Mouse (Mus musculus) forebrain, postnatal 0 days (tissue): ENCODE data around the gene Ddx39. TPM values are rescaled to one million over a fixed set of nuclear protein-coding genes. Genes with fewer than 3 reads are reported as not detected.

Experiments used
- ATAC-seq: fragments of 200-750 bp; cut with Nextera tagmentation; 2 replicates; pipeline ENCODE4 v1.8.0; 2017; ENCODE audit warnings: mild to moderate bottlenecking, moderate library complexity
- DNase-seq: peaks from one replicate; pipeline ENCODE4 v3.0.0-alpha.2; 2015
- H3K27ac ChIP-seq: fragments of 300-500 bp; sonication (generic); 2 replicates; pipeline ENCODE4 v1.5.1; 2014; ENCODE audit warnings: low read depth, mild to moderate bottlenecking, antibody characterized with exemption, low read length, moderate library complexity, mixed read lengths
- H3K27me3 ChIP-seq: fragments of 300-500 bp; sonication (generic); 2 replicates; pipeline ENCODE4 v1.6.1; 2014; ENCODE audit warnings: mild to moderate bottlenecking, low read length, mixed read lengths; ENCODE audit not compliant: insufficient read depth
- H3K36me3 ChIP-seq: fragments of 300-500 bp; sonication (generic); 2 replicates; pipeline ENCODE4 v1.6.1; 2014; ENCODE audit warnings: mild to moderate bottlenecking, moderate library complexity; ENCODE audit not compliant: insufficient read depth
- H3K4me1 ChIP-seq: fragments of 300-500 bp; sonication (generic); 2 replicates; pipeline ENCODE4 v1.6.1; 2014; ENCODE audit warnings: antibody characterized with exemption; ENCODE audit not compliant: insufficient read depth
- H3K4me2 ChIP-seq: fragments of 300-500 bp; sonication (generic); 2 replicates; pipeline ENCODE4 v1.6.1; 2014; ENCODE audit warnings: low read depth, mild to moderate bottlenecking, moderate library complexity
- H3K4me3 ChIP-seq: fragments of 300-500 bp; sonication (generic); 2 replicates; pipeline ENCODE4 v1.5.1; 2014; ENCODE audit warnings: low read depth, low read length, mixed read lengths
- H3K9ac ChIP-seq: fragments of 300-500 bp; sonication (generic); 2 replicates; pipeline ENCODE4 v1.6.1; 2014; ENCODE audit warnings: mild to moderate bottlenecking
- H3K9me3 ChIP-seq: fragments of 300-500 bp; sonication (generic); 2 replicates; pipeline ENCODE4 v1.6.1; 2016; ENCODE audit warnings: low read length
- CTCF ChIP-seq: sonication (generic); IDR thresholded peaks from 2 replicates; pipeline ENCODE4 v1.5.1; 2016; ENCODE audit warnings: antibody characterized with exemption, control low read depth, low read depth
- WGBS: fragments of 180-500 bp; shearing (Covaris S2); extraction: QIAGEN DNeasy Blood & Tissue Kit; methylation state at CpG from one replicate; pipeline ENCODE4 v1.1.7; 2014; 5-methylcytosine and 5-hydroxymethylcytosine counted together
- polyA plus RNA-seq: library from polyadenylated mRNA; unstranded; fragments of >200 nt; fragmentation: Nextera tagmentation; extraction: Ambion mirVana; gene quantifications from 2 replicates; pipeline ENCODE4 v1.2.1, GENCODE M21; 2015
- total RNA-seq: library from RNA; depleted of rRNA; stranded (reverse); fragments of >200 nt; gene quantifications from 2 replicates; pipeline ENCODE4 v1.2.3, GENCODE M21; 2014; rRNA removed

Ddx39 gene
- total RNA-seq (54.1 and 58.4 TPM in 2 replicates), polyA plus RNA-seq (76.3 and 79.5 TPM in 2 replicates)

- peak within 1 kb of the TSS; percentile 93 for H3K4me3 ChIP-seq
- no peaks in the 10 kb centered on the region for H3K9me3 ChIP-seq
- 0 out of 2 replicates have a peak, but pooled peaks have one; percentile 22 for TF ChIP-seq CTCF
- H3K4me2 ChIP-seq = peak within 1 kb of the TSS; percentile 85
- H3K9ac ChIP-seq = peak within 1 kb of the TSS; percentile 81
- DNase-seq (peak; percentile 97), ATAC-seq (peak; percentile 100)
- H3K27me3 ChIP-seq = no peaks in the 10 kb centered on the region
- H3K4me1 ChIP-seq = peaks cover 12% of the 10 kb centered on the region
- under 1% methylated on average over 63 of the region's 63 CpGs for WGBS
- peak within 1 kb of the TSS; percentile 95 for H3K27ac ChIP-seq
- peaks cover 15% of the 10 kb centered on the region for H3K36me3 ChIP-seq
Measured at GRCm38 (mm10) chr8:83715031-83715690, at the start of gene Ddx39. Gene Ddx39 (plus strand): TSS chr8:83715177.

- no peak within 1 kb of the TSS for H3K4me3 ChIP-seq
- H3K4me1 ChIP-seq = peaks cover 6% of the 10 kb centered on the region; the same call in 1 of the 2 replicates
- ATAC-seq (no peak), DNase-seq (peak; percentile 22)
- H3K9ac ChIP-seq = 0 out of 2 replicates have a peak within 1 kb of the TSS, but pooled peaks have one; percentile 10
- WGBS = 29% methylated on average over 14 of the region's 14 CpGs
- no peaks in the 10 kb centered on the region for H3K27me3 ChIP-seq
- TF ChIP-seq CTCF = 0 out of 2 replicates have a peak, but pooled peaks have one; percentile 7
- H3K9me3 ChIP-seq = no peaks in the 10 kb centered on the region
- peaks cover 25% of the 10 kb centered on the region for H3K36me3 ChIP-seq
- 0 out of 2 replicates have a peak within 1 kb of the TSS, but pooled peaks have one; percentile 58 for H3K4me2 ChIP-seq
- H3K27ac ChIP-seq = no peak within 1 kb of the TSS
Measured at GRCm38 (mm10) chr8:83665969-83666865, 48.8 kb upstream of the Ddx39 start, which contains the start of gene Ptger1. Gene Ptger1 (plus strand): TSS chr8:83666678.

GRCm38 (mm10) chr8:83666866-83667234 is 48.1 kb upstream of the Ddx39 start:
- ATAC-seq = no peak
- no peak overlapping the region for H3K4me3 ChIP-seq
- H3K36me3 ChIP-seq = peaks cover 32% of the 10 kb centered on the region
- no peaks in the 10 kb centered on the region for H3K9me3 ChIP-seq
- TF ChIP-seq CTCF = no peak
- DNase-seq = no peak
- no peak overlapping the region for H3K4me2 ChIP-seq
- H3K27me3 ChIP-seq = no peaks in the 10 kb centered on the region
- peaks cover 6% of the 10 kb centered on the region; the same call in 1 of the 2 replicates for H3K4me1 ChIP-seq
- no peak overlapping the region for H3K27ac ChIP-seq
- 77% methylated on average over 3 of the region's 3 CpGs for WGBS
- 0 out of 2 replicates have a peak overlapping the region, but pooled peaks have one; percentile 10 for H3K9ac ChIP-seq

- no peak overlapping the region for H3K27ac ChIP-seq
- no peaks in the 10 kb centered on the region for H3K27me3 ChIP-seq
- peaks cover 39% of the 10 kb centered on the region for H3K36me3 ChIP-seq
- no peak for TF ChIP-seq CTCF
- H3K4me2 ChIP-seq = peak overlapping the region; percentile 58
- H3K9me3 ChIP-seq = no peaks in the 10 kb centered on the region
- H3K4me3 ChIP-seq = no peak overlapping the region
- 83% methylated on average over 10 of the region's 10 CpGs for WGBS
- H3K9ac ChIP-seq = peak overlapping the region; percentile 51; the same call in 1 of the 2 replicates
- no peak for ATAC-seq
- H3K4me1 ChIP-seq = peaks cover 6% of the 10 kb centered on the region; the same call in 1 of the 2 replicates
- DNase-seq = no peak
Measured at GRCm38 (mm10) chr8:83667526-83667925, 47.5 kb upstream of the Ddx39 start.

- ATAC-seq (peak; percentile 77), DNase-seq (peak; percentile 90)
- Histone ChIP-seq H3K36me3 (peaks cover 42% of the 10 kb centered on the region), H3K27me3 (no peaks in the 10 kb centered on the region), H3K9me3 (no peaks in the 10 kb centered on the region), H3K27ac (peak overlapping the region; percentile 66), H3K4me3 (peak overlapping the region; percentile 33), H3K4me1 (peaks cover 6% of the 10 kb centered on the region; the same call in 1 of the 2 replicates), H3K4me2 (peak overlapping the region; percentile 58), H3K9ac (peak overlapping the region; percentile 51)
- WGBS = 18% methylated on average over 80 of the region's 80 CpGs
- TF ChIP-seq CTCF = peak; percentile 96
Measured at GRCm38 (mm10) chr8:83668010-83668916, 46.7 kb upstream of the Ddx39 start.

- peaks cover 49% of the 10 kb centered on the region for H3K36me3 ChIP-seq
- 76% methylated on average over 16 of the region's 16 CpGs for WGBS
- no peak overlapping the region for H3K4me3 ChIP-seq
- TF ChIP-seq CTCF = no peak
- no peaks in the 10 kb centered on the region for H3K9me3 ChIP-seq
- peak overlapping the region; percentile 51; the same call in 1 of the 2 replicates for H3K9ac ChIP-seq
- peak overlapping the region; percentile 58; the same call in 1 of the 2 replicates for H3K4me2 ChIP-seq
- peaks cover 6% of the 10 kb centered on the region; the same call in 1 of the 2 replicates for H3K4me1 ChIP-seq
- H3K27me3 ChIP-seq = no peaks in the 10 kb centered on the region
- DNase-seq (no peak), ATAC-seq (no peak)
- peak overlapping the region; percentile 66; the same call in 1 of the 2 replicates for H3K27ac ChIP-seq
Measured at GRCm38 (mm10) chr8:83669013-83669412, 46.0 kb upstream of the Ddx39 start.
